Mouse (Mus musculus) layer of hippocampus, postnatal 14 days (tissue): ENCODE results near the gene Slc27a1. TPM values are rescaled to one million over a fixed set of nuclear protein-coding genes. Genes with fewer than 3 reads are reported as not detected.

Experiments used
- DNase-seq, 2 experiments: peaks; one replicate each; pipeline ENCODE4 v3.0.0; 2021 to 2022; ENCODE audit warnings: low spot score in 2 of 2, mixed read lengths in 1 of 2
- microRNA-seq, 2 experiments: library from miRNA; unstranded; fragments of <30 nt; microRNA quantifications; one replicate each; pipeline ENCODE4 v1.2.0; 2021
- total RNA-seq, 2 experiments: library from RNA; stranded (reverse); gene quantifications; 2 replicates each; pipeline ENCODE4 v1.2.3; 2021

The Slc27a1 gene
- total RNA-seq, 2 experiments from 2014 or later, result 90.9 to 101 TPM

DNA sequence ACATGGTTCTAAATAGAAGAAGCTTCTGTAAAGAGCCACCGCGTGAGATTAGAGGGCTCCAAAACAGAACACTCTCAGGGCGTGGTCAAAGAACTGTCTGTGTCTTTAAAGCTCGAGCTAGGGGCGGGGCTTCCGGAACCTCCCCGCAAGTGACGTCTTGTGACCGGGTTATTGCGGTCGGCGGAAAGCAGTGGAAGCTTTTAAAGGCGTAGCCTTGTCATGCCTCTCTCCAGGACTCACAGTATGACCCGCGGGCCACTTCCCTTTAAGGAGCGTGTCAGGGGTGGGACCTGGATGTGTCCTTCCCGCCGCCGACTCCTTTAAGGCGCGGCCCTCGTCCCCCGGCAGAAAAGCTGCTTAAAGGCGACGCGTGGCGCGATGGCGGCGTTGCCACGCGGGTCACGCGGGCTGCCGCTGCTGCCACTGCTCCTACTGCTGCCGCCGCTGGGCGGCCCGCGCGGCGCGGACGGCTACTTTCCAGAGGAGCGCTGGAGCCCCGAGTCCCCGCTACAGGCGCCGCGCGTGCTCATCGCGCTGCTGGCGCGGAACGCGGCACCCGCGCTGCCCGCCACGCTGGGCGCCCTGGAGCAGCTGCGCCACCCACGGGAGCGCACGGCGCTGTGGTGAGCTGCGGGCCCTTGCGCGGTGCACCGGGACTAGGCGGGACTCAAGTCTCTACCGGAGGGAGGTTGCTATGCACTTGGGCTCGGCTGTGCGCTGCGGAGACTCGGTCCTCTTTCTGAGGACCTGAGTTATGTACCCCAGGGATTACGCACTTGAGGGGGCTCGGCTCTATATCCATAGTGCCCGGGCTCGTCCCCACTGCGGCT, 42.4 kb downstream of the Slc27a1 start, which contains the start of gene Colgalt1:
Gene Colgalt1 (plus strand): TSS at position 177 of the 830 bp plus-strand sequence.
- peak; percentile 95 to 98 for DNase-seq

GRCm38 (mm10) chr8:71612141-71612540, 43.5 kb downstream of the Slc27a1 start:
- DNase-seq, result no peak

GRCm38 (mm10) chr8:71613418-71613817, 44.7 kb downstream of the Slc27a1 start:
- DNase-seq, result no peak

DNA sequence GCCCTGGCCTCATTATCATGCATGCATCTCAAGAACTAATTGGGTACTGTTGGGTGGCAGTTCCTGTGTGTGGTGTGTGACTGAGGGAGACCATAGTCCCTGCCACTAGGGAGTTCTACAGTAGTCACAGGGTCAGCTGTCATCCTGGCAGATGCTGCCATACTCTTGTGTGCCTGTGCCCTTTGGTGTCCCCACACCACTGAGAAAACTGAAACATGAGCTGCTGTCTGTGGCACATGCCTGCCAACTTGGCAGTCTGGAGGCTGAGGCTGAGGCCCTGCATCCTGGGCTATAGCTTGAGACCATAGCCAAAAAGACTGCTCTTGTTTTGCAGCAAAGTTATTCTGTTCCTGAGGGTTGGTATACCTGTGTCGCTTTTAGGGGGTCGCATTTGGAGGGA, 51.1 kb downstream of the Slc27a1 start:
- no peak for DNase-seq

GRCm38 (mm10) chr8:71625088-71625487, 56.4 kb downstream of the Slc27a1 start:
- no peak for DNase-seq

DNA sequence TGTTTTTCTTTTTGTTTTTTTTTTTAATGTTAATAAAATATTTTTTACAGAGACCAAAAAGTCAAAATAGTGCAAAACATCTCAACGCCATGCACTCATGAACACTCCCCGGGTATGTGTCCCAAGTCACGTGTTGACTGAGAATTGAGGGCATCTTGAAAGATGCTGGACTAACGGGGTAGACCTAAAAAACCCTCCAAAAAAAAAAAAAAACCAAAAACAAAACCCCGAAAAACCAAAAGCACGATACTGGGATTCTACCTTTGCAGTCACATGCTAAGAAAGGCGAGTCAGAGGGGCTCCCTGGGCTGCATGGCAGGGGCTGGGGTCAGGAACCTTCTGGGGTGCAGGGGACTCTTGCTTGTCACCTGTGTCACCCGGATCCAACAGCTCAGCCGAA, 58.1 kb downstream of the Slc27a1 start:
- DNase-seq, result no peak

GRCm38 (mm10) chr8:71627265-71628099, 58.8 kb downstream of the Slc27a1 start:
- DNase-seq, result no peak

- no peak for DNase-seq
These were observed 59.9 kb downstream of the Slc27a1 start for GRCm38 (mm10) chr8:71628396-71629095.

DNA sequence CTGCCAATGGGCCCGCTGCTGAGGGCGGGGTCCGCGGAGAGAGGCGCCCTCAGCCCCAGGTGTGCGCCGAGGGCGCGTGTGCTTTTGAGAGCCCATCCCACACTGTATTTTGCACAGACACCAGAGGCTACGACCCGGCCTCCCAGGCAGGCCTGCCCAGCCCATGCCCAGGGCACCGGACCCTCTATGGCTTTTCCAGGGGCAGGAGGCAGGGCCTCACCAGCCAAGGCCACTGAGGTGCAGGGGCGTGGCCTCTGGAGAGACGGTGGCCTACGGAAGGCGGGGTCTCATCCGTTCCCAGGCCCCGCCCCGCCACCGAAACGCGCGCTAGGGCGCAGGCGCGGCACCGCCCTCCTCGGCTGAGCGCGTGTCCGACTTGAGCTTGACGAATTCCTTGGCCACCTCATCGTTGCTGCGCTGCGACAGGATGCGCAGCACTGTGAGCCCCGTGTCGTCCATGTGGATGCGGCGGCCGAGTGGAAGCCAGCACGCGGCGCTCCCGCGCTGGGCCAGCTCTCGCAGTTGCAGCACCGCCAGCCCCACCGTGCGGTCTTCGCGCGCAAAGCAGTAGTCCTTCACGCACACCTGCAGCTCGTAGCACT, 60.5 kb downstream of the Slc27a1 start:
- DNase-seq, result peak; percentile 90 to 91

DNA sequence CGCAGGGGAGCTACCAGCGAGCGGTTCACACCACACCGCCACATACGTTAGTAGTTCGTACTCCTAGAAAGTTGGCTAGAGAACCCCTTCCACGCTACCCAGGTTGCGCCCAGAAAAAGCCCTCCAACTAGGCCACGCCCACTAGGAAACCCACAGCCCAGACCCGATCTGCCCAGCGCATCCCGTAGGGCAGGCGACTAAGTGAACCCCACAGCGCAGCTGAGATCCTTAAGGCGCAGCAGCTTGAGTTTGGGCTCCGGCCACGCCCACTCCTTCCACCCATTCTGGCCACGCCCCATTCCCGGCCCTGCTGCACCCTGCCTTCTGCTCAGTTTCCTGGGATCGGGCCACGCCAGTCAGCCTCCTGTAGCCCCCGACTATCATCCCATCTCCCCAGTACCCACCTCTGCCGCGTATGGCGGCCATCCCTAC, 61.1 kb downstream of the Slc27a1 start:
- no peak for DNase-seq

GRCm38 (mm10) chr8:71630761-71631160, 62.1 kb downstream of the Slc27a1 start:
- no peak for DNase-seq

DNA sequence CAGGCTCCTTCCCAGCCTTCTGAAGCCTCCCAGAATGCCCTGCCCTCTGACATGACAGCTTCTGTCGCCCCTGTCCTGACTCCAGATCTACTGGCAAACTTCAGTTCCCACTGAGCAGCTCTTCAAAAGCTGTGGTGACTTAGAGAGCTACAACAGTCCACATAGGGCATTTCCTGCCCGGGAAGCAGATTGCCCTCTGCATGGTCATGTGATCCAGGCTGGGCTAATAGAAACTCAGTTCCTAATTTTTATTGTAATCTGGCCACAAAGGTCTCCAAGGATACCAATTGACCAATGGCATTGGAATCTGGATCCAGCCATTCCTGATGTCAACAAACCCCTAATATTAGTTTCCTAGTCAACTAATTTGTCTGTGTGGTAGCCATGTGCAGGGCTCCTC, 63.2 kb downstream of the Slc27a1 start:
- no peak for DNase-seq

DNA sequence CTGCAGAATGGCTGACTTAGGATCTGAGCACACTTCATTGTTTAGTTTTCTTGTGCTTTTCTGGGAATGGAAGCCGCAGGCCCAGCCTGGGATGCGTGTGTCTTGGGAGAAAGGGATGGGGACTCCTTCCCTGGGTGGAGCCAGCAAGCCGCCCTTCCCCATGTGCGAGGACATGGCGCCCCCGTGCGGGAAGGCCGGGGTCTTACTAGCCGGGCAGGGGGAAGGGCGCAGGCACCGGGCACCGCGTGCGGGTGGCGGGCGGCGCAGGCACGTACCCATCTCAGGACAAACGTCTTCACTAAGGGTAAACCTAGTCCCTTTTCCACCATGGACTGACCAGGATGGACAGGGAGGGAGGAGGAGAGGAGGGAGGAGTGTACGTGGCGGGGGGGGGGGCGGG, 64.5 kb downstream of the Slc27a1 start:
- no peak for DNase-seq

DNA sequence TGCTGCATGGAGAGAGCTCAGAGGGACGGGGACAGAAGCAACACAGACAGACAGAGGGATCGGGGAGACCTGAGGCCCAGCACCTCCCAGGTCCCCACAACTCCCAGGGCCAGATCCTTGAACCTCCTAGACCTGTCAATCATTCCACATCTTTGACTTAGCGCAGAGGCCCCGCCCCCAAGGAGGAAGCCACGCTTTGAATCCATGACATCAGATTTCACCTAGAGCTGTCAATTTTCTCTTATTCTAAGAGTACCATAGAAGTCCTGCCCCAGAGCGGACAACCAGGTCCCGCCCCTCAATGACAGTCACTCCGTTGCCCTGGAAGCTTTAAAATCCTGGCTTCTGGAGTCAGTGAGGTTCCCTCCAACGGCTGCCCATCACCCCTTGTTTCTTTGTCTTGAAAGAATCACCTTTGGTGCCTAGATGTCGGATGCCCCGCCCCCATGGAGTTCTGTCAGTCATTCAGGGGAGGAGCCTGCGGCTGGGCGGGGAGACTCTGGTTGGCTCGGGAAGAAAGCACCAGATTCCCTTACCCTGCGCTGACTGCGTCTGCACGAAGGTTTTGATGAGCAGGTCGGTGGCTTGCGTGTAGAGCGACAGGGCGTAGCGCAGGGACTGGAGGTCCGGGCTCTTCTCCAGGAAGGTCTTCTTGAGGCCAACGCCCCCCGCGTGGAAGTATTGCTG, 65.4 kb downstream of the Slc27a1 start:
- no peak for DNase-seq

Small RNA genes within 50 kb of the gene (microRNA-seq; reads per million reads assigned to microRNA genes)
- 22.9 to 29.2 reads per million in 2 experiments for gene Mir6769b

Other genes starting within 250 kb of the Slc27a1 start
- gene Use1, start 202.0 kb upstream of the Slc27a1 start, total RNA-seq, result 10 to 100 TPM; 84.9 to 96.2 TPM
- 10 to 100 TPM; 16.0 to 18.1 TPM for gene Ocel1, start 197.6 kb upstream of the Slc27a1 start, total RNA-seq
- 10 to 100 TPM; 33.9 to 36.7 TPM for gene Nr2f6, start 186.9 kb upstream of the Slc27a1 start, total RNA-seq
- gene Ushbp1, start 173.1 kb upstream of the Slc27a1 start, total RNA-seq, result 1 to 10 TPM; 5.1 to 5.2 TPM
- 10 to 100 TPM; 89.1 to 96.7 TPM for gene Babam1, start 172.0 kb upstream of the Slc27a1 start, total RNA-seq
- 1 to 10 TPM in 1 of 2 experiments, under 1 TPM in 1; 0.60 to 1.7 TPM for gene Ankle1, start 162.9 kb upstream of the Slc27a1 start, total RNA-seq
- 100 to 1,000 TPM; 179 to 181 TPM for gene Abhd8, start 105.2 kb upstream of the Slc27a1 start, total RNA-seq
- 10 to 100 TPM; 52.6 to 62.7 TPM for gene Mrpl34, start 103.9 kb upstream of the Slc27a1 start, total RNA-seq
- gene Dda1, start 99.7 kb upstream of the Slc27a1 start, total RNA-seq, result 100 to 1,000 TPM; 104 to 110 TPM
- gene Ano8, start 82.9 kb upstream of the Slc27a1 start, total RNA-seq, result 10 to 100 TPM; 60.1 to 62.4 TPM
- gene Gtpbp3, start 80.8 kb upstream of the Slc27a1 start, total RNA-seq, result 10 to 100 TPM; 30.6 to 33.3 TPM
- gene Plvap, start 57.1 kb upstream of the Slc27a1 start, total RNA-seq, result 1 to 10 TPM; 7.2 to 7.6 TPM
- not detected for gene Ccdc194, start 43.2 kb upstream of the Slc27a1 start, total RNA-seq
- gene Bst2, start 31.4 kb upstream of the Slc27a1 start, total RNA-seq, result 1 to 10 TPM; 3.4 to 5.5 TPM
- gene Mvb12a, start 26.0 kb upstream of the Slc27a1 start, total RNA-seq, result 10 to 100 TPM; 33.8 to 36.2 TPM
- under 1 TPM in 1 of 2 experiments, not detected in 1; 0.35 TPM for gene Tmem221, start 10.0 kb upstream of the Slc27a1 start, total RNA-seq
- under 1 TPM; 0.12 to 0.21 TPM for gene Nxnl1, start 2.3 kb upstream of the Slc27a1 start, total RNA-seq
- 10 to 100 TPM; 59.0 to 61.6 TPM for gene Pgls, start 23.3 kb downstream of the Slc27a1 start, total RNA-seq
- gene Fam129c, start 28.8 kb downstream of the Slc27a1 start, total RNA-seq, result 1 to 10 TPM; 2.6 to 2.7 TPM
- 10 to 100 TPM; 58.4 to 62.9 TPM for gene Colgalt1, start 42.1 kb downstream of the Slc27a1 start, total RNA-seq
- gene Unc13a, start 102.9 kb downstream of the Slc27a1 start, total RNA-seq, result 100 to 1,000 TPM; 268 to 281 TPM
- 1 to 10 TPM; 7.1 to 7.7 TPM for gene Jak3, start 107.4 kb downstream of the Slc27a1 start, total RNA-seq
- 1 to 10 TPM; 2.6 to 3.0 TPM for gene Insl3, start 120.3 kb downstream of the Slc27a1 start, total RNA-seq
- gene B3gnt3, start 132.9 kb downstream of the Slc27a1 start, total RNA-seq, result under 1 TPM; 0.23 to 0.48 TPM
- 10 to 100 TPM; 83.1 to 86.4 TPM for gene Fcho1, start 156.8 kb downstream of the Slc27a1 start, total RNA-seq